Mouse (Mus musculus): ENCODE measurements at regions not wholly inside any gene's neighbourhood (a gene's known extent, or its start where the extent isn't known, plus 50 kb on each side); places are given as distances from the start of the nearest gene placed in this dataset.

- no peak for DNase-seq (ENCODE audit: low spot score)
These were observed 56.0 kb downstream of the Pttg1 start for GRCm38 (mm10) chr11:43370025-43370424.

- no peak for DNase-seq (ENCODE audit: low spot score)
These were observed 57.7 kb downstream of the Pttg1 start for GRCm38 (mm10) chr11:43368346-43368745.

- no peak for DNase-seq (ENCODE audit: low spot score)
These were observed 64.2 kb downstream of the Pttg1 start for GRCm38 (mm10) chr11:43361858-43362257.

GRCm38 (mm10) chr11:43358390-43359291, 67.4 kb downstream of the Pttg1 start:
- no peak for DNase-seq (ENCODE audit: low spot score)

- no peak for DNase-seq (ENCODE audit: low spot score)
These were observed 72.4 kb downstream of the Pttg1 start for GRCm38 (mm10) chr11:43353602-43354001.

- no peak for DNase-seq (ENCODE audit: low spot score)
These were observed 73.0 kb downstream of the Pttg1 start for GRCm38 (mm10) chr11:43353030-43353429.

GRCm38 (mm10) chr11:43351818-43352217, 74.2 kb downstream of the Pttg1 start:
- no peak for DNase-seq (ENCODE audit: low spot score)

- DNase-seq (ENCODE audit: low spot score): no peak
These were observed 74.7 kb downstream of the Pttg1 start for GRCm38 (mm10) chr11:43351348-43351747.

- no peak for DNase-seq (ENCODE audit: low spot score)
These were observed 75.8 kb downstream of the Pttg1 start for GRCm38 (mm10) chr11:43350242-43350641.

- no peak for DNase-seq (ENCODE audit: low spot score)
These were observed 76.5 kb downstream of the Pttg1 start for GRCm38 (mm10) chr11:43349564-43349963.

- peak; percentile 92 for DNase-seq (ENCODE audit: low spot score)
These were observed 77.5 kb downstream of the Pttg1 start for GRCm38 (mm10) chr11:43348571-43348970.

- DNase-seq (ENCODE audit: low spot score): no peak
These were observed 79.6 kb downstream of the Pttg1 start for GRCm38 (mm10) chr11:43346489-43346888.

- peak; percentile 15 for DNase-seq (ENCODE audit: low spot score)
These were observed 81.1 kb downstream of the Pttg1 start for GRCm38 (mm10) chr11:43344767-43345561.

GRCm38 (mm10) chr11:43343574-43343973, 82.5 kb downstream of the Pttg1 start:
- DNase-seq (ENCODE audit: low spot score): no peak

GRCm38 (mm10) chr11:43338377-43338993, 87.6 kb downstream of the Pttg1 start:
- DNase-seq (ENCODE audit: low spot score): no peak

- DNase-seq (ENCODE audit: low spot score): no peak
These were observed 90.3 kb downstream of the Pttg1 start for GRCm38 (mm10) chr11:43335668-43336265.

GRCm38 (mm10) chr11:43333547-43333946, 92.5 kb downstream of the Pttg1 start:
- DNase-seq (ENCODE audit: low spot score): no peak

- DNase-seq (ENCODE audit: low spot score): no peak
These were observed 112.1 kb downstream of the Pttg1 start for GRCm38 (mm10) chr11:43313996-43314395.
